Mouse (Mus musculus) lung, adult 2 months (tissue): ENCODE data around the gene Igsf3.

ENCODE experiments used
- CTCF ChIP-seq: fragments of 200-500 bp; IDR thresholded peaks from 2 replicates; pipeline ENCODE4 v1.5.1; 2011; ENCODE audit warnings: mild to moderate bottlenecking, low read length, control low read depth; ENCODE audit not compliant: insufficient read depth
- POLR2A ChIP-seq: fragments of 200-500 bp; IDR thresholded peaks from 2 replicates; pipeline ENCODE4 v1.6.1; 2011; ENCODE audit warnings: low read depth, mild to moderate bottlenecking, control low read depth, low read length, borderline replicate concordance; ENCODE audit errors: extremely low read depth

- TF ChIP-seq CTCF, result no peak
- no peak for TF ChIP-seq POLR2A
Observed at GRCm38 (mm10) chr3:101419653-101419994, 42.7 kb downstream of the Igsf3 start.
